Mouse (Mus musculus) lung, embryonic 15.5 days (tissue): ENCODE measurements around the gene Trem2. TPM values are rescaled to one million over a fixed set of nuclear protein-coding genes. Genes with fewer than 3 reads are reported as not detected.
"Not testable (repeated sequence)": the region's sequence is repeated elsewhere in the genome, so short reads cannot be mapped to it uniquely, and the experiment has no call there.

Source experiments
- ATAC-seq: fragments of 200-750 bp; cut with Nextera tagmentation; 2 replicates; pipeline ENCODE4 v1.8.0; 2017; ENCODE audit warnings: moderate number of reproducible peaks, borderline replicate concordance; ENCODE audit not compliant: low FRiP score, low TSS enrichment; ENCODE audit errors: extremely low read depth
- H3K27ac ChIP-seq: fragments of 300-500 bp; sonication (generic); 2 replicates; pipeline ENCODE4 v1.5.1; 2015; ENCODE audit warnings: moderate library complexity, mild to moderate bottlenecking, inconsistent platforms
- H3K27me3 ChIP-seq: fragments of 300-500 bp; sonication (generic); 2 replicates; pipeline ENCODE4 v1.6.1; 2015; ENCODE audit warnings: inconsistent platforms
- H3K36me3 ChIP-seq: fragments of 300-500 bp; sonication (generic); 2 replicates; pipeline ENCODE4 v1.6.1; 2015; ENCODE audit warnings: inconsistent platforms
- H3K4me1 ChIP-seq: fragments of 300-500 bp; sonication (generic); 2 replicates; pipeline ENCODE4 v1.6.1; 2015; ENCODE audit warnings: inconsistent platforms
- H3K4me2 ChIP-seq: fragments of 300-500 bp; sonication (generic); 2 replicates; pipeline ENCODE4 v1.6.1; 2015; ENCODE audit warnings: inconsistent platforms, mild to moderate bottlenecking, moderate library complexity
- H3K4me3 ChIP-seq: fragments of 300-500 bp; sonication (generic); 2 replicates; pipeline ENCODE4 v1.5.1; 2015; ENCODE audit warnings: mild to moderate bottlenecking, inconsistent platforms
- H3K9ac ChIP-seq: fragments of 300-500 bp; sonication (generic); 2 replicates; pipeline ENCODE4 v1.6.1; 2015; ENCODE audit warnings: inconsistent platforms
- H3K9me3 ChIP-seq: fragments of 300-500 bp; sonication (generic); 2 replicates; pipeline ENCODE4 v1.6.1; 2016; ENCODE audit warnings: inconsistent platforms
- WGBS: fragments of 180-500 bp; shearing (Covaris S2); methylation state at CpG from one replicate; pipeline ENCODE4 v1.1.7; 2015; 5-methylcytosine and 5-hydroxymethylcytosine counted together
- polyA plus RNA-seq: library from polyadenylated mRNA; unstranded; fragments of >200 nt; fragmentation: Nextera tagmentation; extraction: Ambion mirVana; gene quantifications from 2 replicates; pipeline ENCODE4 v1.2.1, GENCODE M21; 2015

Gene Trem2
- polyA plus RNA-seq, result 3.4 and 4.7 TPM in 2 replicates

GRCm38 (mm10) chr17:48346231-48346630, at the start of gene Trem2:
Gene Trem2 (plus strand): TSS chr17:48346401.
- Histone ChIP-seq H3K27me3 (no peaks in the 10 kb centered on the region), H3K9me3 (no peaks in the 10 kb centered on the region), H3K4me3 (no peak within 1 kb of the TSS), H3K27ac (no peak within 1 kb of the TSS), H3K9ac (no peak within 1 kb of the TSS), H3K36me3 (no peaks in the 10 kb centered on the region), H3K4me2 (no peak within 1 kb of the TSS), H3K4me1 (no peaks in the 10 kb centered on the region)
- 73% methylated on average over 5 of the region's 5 CpGs for WGBS
- ATAC-seq, result no peak

DNA sequence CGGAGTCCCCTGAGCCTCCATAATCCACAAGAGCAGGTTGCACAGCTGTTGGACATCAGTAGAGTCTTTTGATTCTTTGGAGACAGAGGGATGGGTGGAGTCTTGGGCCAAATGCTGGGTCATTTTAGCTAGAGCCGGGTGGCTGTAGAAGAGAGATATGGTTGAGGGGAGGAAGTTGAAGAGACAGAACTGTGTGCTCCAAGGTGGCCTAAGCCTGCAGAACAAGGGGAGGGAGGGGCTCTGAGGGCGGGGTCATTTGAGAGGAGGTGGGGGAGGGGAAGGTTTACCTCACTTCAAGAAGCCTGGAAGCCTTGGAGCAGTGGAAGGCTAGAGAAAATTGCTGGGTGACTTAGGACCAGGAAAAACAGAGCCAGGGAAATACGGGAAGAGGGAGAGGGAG, 47.0 kb upstream of the Trem2 start, which contains the start of gene Treml2:
Gene Treml2 (plus strand): TSS at position 296 of the 400 bp plus-strand sequence.
- Histone ChIP-seq H3K27me3 (no peaks in the 10 kb centered on the region), H3K9ac (no peak within 1 kb of the TSS), H3K4me2 (no peak within 1 kb of the TSS), H3K4me1 (no peaks in the 10 kb centered on the region), H3K36me3 (no peaks in the 10 kb centered on the region), H3K4me3 (no peak within 1 kb of the TSS), H3K27ac (no peak within 1 kb of the TSS), H3K9me3 (no peaks in the 10 kb centered on the region)
- 12% methylated on average over 3 of the region's 4 CpGs for WGBS
- no peak for ATAC-seq

DNA sequence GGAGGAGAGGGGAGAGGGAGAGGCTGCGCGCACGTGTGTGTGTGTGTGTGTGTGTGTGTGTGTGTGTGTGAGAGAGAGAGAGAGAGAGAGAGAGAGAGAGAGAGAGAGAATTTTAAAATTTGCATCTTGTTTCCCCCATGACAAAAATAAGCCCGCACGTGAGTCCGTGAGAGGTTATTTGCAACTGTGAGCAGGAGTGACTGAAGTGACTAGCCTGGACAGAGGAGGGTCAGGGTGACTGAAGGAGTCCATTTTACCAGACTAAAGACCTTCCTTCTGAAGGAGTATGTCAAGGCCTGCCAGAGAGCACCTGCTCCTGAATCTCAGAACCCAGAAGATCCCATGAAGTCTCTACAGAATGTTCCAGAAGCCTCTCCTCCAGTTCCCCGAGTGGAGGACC, 46.4 kb upstream of the Trem2 start:
- no peaks in the 10 kb centered on the region for H3K36me3 ChIP-seq
- ATAC-seq, result no peak
- no peaks in the 10 kb centered on the region for H3K27me3 ChIP-seq
- no peak overlapping the region for H3K4me2 ChIP-seq
- H3K9me3 ChIP-seq, result no peaks in the 10 kb centered on the region
- no peak overlapping the region for H3K27ac ChIP-seq
- H3K4me1 ChIP-seq, result no peaks in the 10 kb centered on the region
- H3K9ac ChIP-seq, result no peak overlapping the region
- WGBS, result 58% methylated on average over 7 of the region's 7 CpGs
- no peak overlapping the region for H3K4me3 ChIP-seq

DNA sequence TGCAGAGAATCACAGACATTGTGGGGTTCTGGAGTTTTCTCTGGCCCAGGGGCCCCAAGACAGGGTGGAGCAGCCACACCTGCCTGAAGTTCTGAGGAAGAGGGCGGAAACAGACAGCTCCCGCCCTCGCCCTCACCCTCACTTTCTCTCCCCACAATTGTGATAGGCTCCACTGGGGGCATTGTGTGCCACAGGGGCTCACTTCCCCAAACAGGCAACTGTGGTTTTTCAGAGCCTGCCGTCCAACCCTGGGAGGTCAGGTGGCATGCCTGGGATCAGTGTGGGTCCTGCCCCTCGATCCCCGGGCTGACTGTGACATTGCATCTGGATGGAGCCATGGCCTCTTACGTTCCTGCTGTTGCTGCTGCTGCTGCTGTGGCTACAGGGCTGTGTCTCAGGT, 46.0 kb upstream of the Trem2 start:
- 60% methylated on average over 7 of the region's 7 CpGs for WGBS
- H3K9me3 ChIP-seq, result no peaks in the 10 kb centered on the region
- ATAC-seq, result no peak
- H3K4me3 ChIP-seq, result no peak overlapping the region
- no peaks in the 10 kb centered on the region for H3K4me1 ChIP-seq
- no peaks in the 10 kb centered on the region for H3K36me3 ChIP-seq
- H3K9ac ChIP-seq, result no peak overlapping the region
- no peaks in the 10 kb centered on the region for H3K27me3 ChIP-seq
- H3K27ac ChIP-seq, result no peak overlapping the region
- H3K4me2 ChIP-seq, result no peak overlapping the region

DNA sequence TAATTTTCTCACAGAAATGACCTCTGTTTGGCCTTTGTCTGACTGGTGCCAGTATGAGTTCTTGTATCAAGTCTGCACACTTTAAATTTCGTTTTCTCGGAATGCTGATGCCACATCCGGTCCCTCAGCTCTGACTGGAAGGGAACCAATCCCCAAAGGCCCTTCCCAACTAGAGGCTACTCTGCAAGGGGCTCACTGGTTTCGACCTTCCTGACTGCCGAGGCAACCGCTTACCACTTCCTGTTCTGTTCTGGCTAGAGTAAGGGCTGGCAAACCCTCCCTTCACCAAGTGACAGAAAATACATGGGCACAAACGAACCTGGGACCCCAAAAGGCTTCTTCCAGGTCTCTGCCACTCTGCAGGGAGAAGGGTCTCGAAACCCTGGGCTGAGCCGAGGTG, 45.3 kb upstream of the Trem2 start:
- H3K4me3 ChIP-seq, result no peak overlapping the region
- WGBS, result 69% methylated on average over 9 of the region's 9 CpGs
- H3K9me3 ChIP-seq, result no peaks in the 10 kb centered on the region
- H3K27me3 ChIP-seq, result no peaks in the 10 kb centered on the region
- H3K9ac ChIP-seq, result no peak overlapping the region
- no peak overlapping the region for H3K27ac ChIP-seq
- H3K36me3 ChIP-seq, result no peaks in the 10 kb centered on the region
- H3K4me1 ChIP-seq, result no peaks in the 10 kb centered on the region
- no peak overlapping the region for H3K4me2 ChIP-seq
- no peak for ATAC-seq

DNA sequence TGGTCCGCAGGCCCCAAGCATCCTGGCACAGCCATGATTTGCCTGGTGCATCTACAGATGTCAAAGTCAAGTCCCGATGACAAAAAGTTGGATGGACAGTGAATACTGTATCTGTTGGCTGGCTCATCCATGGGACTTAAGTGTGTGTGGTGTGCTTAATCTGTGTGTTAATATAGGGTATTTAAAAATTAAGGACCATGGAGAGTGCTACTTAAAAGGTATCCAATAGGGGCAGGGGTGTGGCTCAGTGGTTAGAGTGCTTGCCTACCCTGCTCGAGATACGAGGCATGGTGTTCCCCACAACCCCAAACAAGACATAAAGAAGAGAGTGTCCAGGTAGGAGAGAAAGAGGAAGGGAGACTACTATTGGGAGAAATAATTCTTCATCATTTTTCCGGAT, 44.4 kb upstream of the Trem2 start:
- Histone ChIP-seq H3K27me3 (no peaks in the 10 kb centered on the region), H3K27ac (no peak overlapping the region), H3K9me3 (no peaks in the 10 kb centered on the region), H3K4me2 (no peak overlapping the region), H3K9ac (no peak overlapping the region), H3K4me3 (no peak overlapping the region), H3K4me1 (no peaks in the 10 kb centered on the region), H3K36me3 (no peaks in the 10 kb centered on the region)
- ATAC-seq, result no peak
- WGBS, result 80% methylated on average over 5 of the region's 5 CpGs

- WGBS, result 74% methylated on average over 2 of the region's 2 CpGs
- Histone ChIP-seq H3K9me3 (no peaks in the 10 kb centered on the region), H3K4me2 (no peak overlapping the region), H3K9ac (no peak overlapping the region), H3K36me3 (no peaks in the 10 kb centered on the region), H3K4me1 (no peaks in the 10 kb centered on the region), H3K27ac (no peak overlapping the region), H3K27me3 (no peaks in the 10 kb centered on the region), H3K4me3 (no peak overlapping the region)
- ATAC-seq, result no peak
Measured at GRCm38 (mm10) chr17:48312124-48312523, 34.1 kb upstream of the Trem2 start.

GRCm38 (mm10) chr17:48315905-48316579, 30.2 kb upstream of the Trem2 start, which contains the start of gene B430306N03Rik:
Gene B430306N03Rik (plus strand): TSS chr17:48316141.
- not testable (repeated sequence) for H3K9ac ChIP-seq, H3K4me2 ChIP-seq, H3K36me3 ChIP-seq, H3K9me3 ChIP-seq, ATAC-seq, H3K27ac ChIP-seq, H3K27me3 ChIP-seq, H3K4me3 ChIP-seq, H3K4me1 ChIP-seq
- 82% methylated on average over 3 of the region's 3 CpGs for WGBS

GRCm38 (mm10) chr17:48318686-48319085, 27.5 kb upstream of the Trem2 start:
- no peak for ATAC-seq
- 87% methylated on average over 1 of the region's 1 CpGs for WGBS
- H3K4me2 ChIP-seq, result no peak overlapping the region

GRCm38 (mm10) chr17:48321279-48321678, 24.9 kb upstream of the Trem2 start:
- no peak overlapping the region for H3K4me3 ChIP-seq
- no peak overlapping the region for H3K27ac ChIP-seq
- no peaks in the 10 kb centered on the region for H3K9me3 ChIP-seq
- no peaks in the 10 kb centered on the region for H3K4me1 ChIP-seq
- WGBS, result 58% methylated on average over 2 of the region's 2 CpGs
- no peak for ATAC-seq
- no peaks in the 10 kb centered on the region for H3K36me3 ChIP-seq
- H3K27me3 ChIP-seq, result no peaks in the 10 kb centered on the region
- no peak overlapping the region for H3K9ac ChIP-seq
- H3K4me2 ChIP-seq, result no peak overlapping the region

More at GRCm38 (mm10) chr17:48318686-48319085, 27.5 kb upstream of the Trem2 start:
- Histone ChIP-seq H3K27me3 (no peaks in the 10 kb centered on the region), H3K9ac (no peak overlapping the region), H3K4me1 (no peaks in the 10 kb centered on the region), H3K27ac (no peak overlapping the region), H3K9me3 (no peaks in the 10 kb centered on the region), H3K4me3 (no peak overlapping the region), H3K36me3 (no peaks in the 10 kb centered on the region)

GRCm38 (mm10) chr17:48323236-48323635, 23.0 kb upstream of the Trem2 start:
- no peak overlapping the region for H3K9ac ChIP-seq
- no peaks in the 10 kb centered on the region for H3K27me3 ChIP-seq
- ATAC-seq, result no peak
- no peaks in the 10 kb centered on the region for H3K36me3 ChIP-seq
- no peaks in the 10 kb centered on the region for H3K9me3 ChIP-seq
- H3K27ac ChIP-seq, result no peak overlapping the region
- 71% methylated on average over 3 of the region's 3 CpGs for WGBS
- H3K4me2 ChIP-seq, result no peak overlapping the region
- no peaks in the 10 kb centered on the region for H3K4me1 ChIP-seq
- no peak overlapping the region for H3K4me3 ChIP-seq

DNA sequence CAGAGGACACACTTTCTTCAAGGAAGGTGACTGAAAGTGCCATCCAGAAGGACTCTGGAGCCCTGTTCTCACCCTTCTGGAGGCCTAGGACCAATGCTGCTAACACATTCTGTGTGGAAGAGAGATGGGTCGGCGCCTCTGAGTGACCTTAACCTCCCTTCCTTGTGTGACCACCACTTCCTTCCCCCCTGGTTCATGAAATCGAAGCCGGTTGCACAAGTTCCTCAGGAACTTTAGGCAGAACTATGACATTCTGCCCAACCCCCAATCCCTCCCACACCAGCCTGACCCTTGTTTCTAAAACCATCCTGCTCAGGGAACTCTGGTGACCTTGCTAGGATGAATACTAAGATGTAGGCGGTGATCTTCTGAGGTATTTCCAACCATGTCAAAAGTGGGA, 21.9 kb upstream of the Trem2 start:
- WGBS, result 87% methylated on average over 5 of the region's 5 CpGs
- Histone ChIP-seq H3K36me3 (no peaks in the 10 kb centered on the region), H3K4me2 (no peak overlapping the region), H3K4me3 (no peak overlapping the region), H3K9me3 (no peaks in the 10 kb centered on the region), H3K9ac (no peak overlapping the region), H3K27me3 (no peaks in the 10 kb centered on the region), H3K27ac (no peak overlapping the region), H3K4me1 (no peaks in the 10 kb centered on the region)
- no peak for ATAC-seq

DNA sequence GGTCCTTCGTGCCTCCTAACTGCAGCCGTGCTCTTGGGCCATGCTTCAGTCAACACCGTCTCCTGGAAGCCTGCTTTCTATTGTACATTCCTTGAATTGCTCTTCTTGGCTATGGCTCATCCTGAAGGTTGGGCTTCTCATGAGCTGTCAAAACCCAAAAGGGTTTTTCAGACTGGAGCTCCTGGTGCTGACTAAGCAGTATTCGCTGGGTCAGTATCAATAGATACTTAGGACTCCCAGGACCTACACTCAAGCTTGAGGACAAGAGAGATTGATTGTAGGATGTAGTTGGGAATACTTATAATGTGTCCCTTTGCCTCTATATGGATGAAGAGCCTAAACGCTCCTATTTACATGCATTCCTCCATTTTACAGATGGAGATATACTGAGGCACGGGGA, 21.1 kb upstream of the Trem2 start:
- Histone ChIP-seq H3K4me2 (no peak overlapping the region), H3K36me3 (no peaks in the 10 kb centered on the region), H3K9me3 (no peaks in the 10 kb centered on the region), H3K27ac (no peak overlapping the region), H3K27me3 (no peaks in the 10 kb centered on the region), H3K9ac (no peak overlapping the region), H3K4me1 (no peaks in the 10 kb centered on the region), H3K4me3 (no peak overlapping the region)
- ATAC-seq, result no peak
- WGBS, result 85% methylated on average over 6 of the region's 6 CpGs
